Mouse (Mus musculus) erythroblast, embryonic 14.5 days (primary cell): ENCODE results near the gene Mylpf.

Source experiments
- GATA1 ChIP-seq: IDR thresholded peaks from 2 replicates; pipeline ENCODE4 v1.6.1; 2012; ENCODE audit warnings: low read length, inconsistent platforms, mixed read lengths
- TAL1 ChIP-seq: IDR thresholded peaks from 3 replicates; pipeline ENCODE4 v1.6.1; 2012; ENCODE audit warnings: low read length, inconsistent platforms, mixed read lengths

DNA sequence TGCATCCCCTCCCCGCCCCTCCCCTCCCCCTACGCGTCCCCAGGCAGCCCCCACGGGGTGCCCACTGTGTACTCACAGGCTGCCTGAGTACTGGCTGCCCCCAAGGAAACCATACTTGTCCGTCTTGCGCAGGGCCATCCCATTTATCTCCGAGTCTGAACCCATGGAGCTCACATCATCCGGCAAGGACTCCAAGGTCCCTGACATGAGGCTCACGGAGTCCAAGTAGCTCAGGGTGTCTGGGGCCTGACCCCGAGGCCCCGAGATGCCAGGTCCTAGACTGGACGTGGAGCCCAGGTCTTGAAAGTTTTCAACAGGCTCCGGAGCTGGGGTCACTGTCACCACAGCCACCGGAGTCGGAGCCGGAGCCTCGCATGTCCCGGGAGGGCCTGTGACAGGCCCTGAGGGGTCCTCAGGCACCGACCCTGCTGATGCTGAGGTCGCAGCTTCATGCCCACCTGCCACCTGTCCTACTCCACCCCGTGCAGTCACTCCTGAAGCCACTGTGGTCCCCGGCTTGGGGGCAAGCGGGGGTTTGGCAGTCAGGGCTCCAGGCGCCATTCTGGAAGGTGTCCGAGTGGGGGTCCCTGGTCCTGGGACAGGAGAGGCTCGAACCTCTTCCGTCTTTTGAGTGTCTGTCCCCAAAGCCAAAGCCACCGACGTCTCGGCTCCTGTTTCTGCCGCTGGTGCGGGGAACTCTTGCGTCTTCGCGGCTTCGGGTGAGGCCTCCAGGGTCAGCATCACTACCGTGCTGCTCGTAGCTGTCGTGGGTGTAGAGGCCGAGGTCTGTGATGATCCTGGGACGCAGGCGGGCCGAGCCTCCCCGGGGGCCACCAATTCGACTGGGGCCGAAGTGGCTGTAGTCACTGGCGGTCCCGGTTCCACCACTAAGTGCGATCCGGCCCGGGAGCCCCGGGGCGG lies 1.1 kb upstream of the Mylpf start:
- TF ChIP-seq TAL1 (no peak), GATA1 (no peak)
